Mouse (Mus musculus): Measurements from ENCODE around the gene Lingo3. TPM values are rescaled to one million over a fixed set of nuclear protein-coding genes. Genes with fewer than 3 reads are reported as not detected.
A peak's percentile ranks its signal among the peaks of the same experiment; 100 is the strongest.

The Lingo3 gene
- polyA plus RNA-seq, 1 experiment from 2014 or later, result 0.12 TPM

DNA sequence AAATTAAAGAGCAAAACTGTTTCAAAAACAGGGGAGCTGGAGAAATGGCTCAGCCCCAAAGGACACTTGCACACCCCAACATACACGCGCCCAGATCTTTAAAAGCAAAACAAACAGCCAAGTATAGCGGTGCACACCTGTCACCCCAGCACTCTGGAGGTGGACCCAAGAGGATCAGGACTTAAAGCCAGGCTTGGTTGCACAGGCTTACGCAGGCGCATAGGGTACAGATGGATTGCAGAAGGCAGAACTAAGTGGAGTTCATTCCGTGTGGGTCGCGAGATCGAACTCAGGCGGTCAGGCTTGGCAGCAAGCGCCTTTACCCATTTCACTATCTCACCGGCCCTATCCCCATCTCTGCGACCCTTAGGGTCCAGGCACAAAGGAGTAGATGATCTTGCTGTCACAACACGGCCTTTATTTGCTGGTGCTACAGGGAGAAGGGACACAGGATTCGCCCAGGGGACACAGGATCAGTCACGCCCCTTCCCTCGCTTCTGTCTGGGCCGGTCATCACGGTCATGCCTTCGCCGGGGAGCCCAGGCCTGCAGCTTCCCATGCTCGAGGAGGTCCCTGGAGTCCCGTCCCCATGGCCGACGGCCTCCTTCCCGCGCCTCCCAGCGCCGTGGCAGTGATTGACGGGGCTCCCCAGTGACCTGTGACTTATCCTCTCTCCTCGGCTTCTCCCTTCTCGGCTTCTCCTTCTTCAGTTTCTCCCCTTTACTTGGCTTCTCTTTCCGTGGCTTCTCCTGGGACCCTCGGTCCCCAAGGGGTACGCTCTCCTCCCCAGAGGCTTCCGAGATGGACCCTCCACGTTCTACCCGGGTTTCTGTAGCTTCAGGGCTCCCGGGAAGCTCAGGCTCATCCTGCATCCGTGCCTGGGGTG is 35.5 kb downstream of the Lingo3 start:
- DNase-seq (ENCODE audit: low spot score), result no peak
- ATAC-seq (ENCODE audit: low FRiP score, low TSS enrichment), result no peak
- peaks cover 10% of the 10 kb centered on the region for H3K36me3 ChIP-seq (ENCODE audit: control insufficient read depth, insufficient read depth, low read length)
- 29% methylated on average over 40 of the region's 40 CpGs for WGBS
- H3K4me1 ChIP-seq (replicated peaks; ENCODE audit: control insufficient read depth, insufficient read depth), result no peaks in the 10 kb centered on the region
- H3K27ac ChIP-seq (replicated peaks), result no peak overlapping the region
- H3K4me3 ChIP-seq (ENCODE audit: low read depth, low read length), result no peak overlapping the region
- TF ChIP-seq EP300 (optimal IDR thresholded peaks at IDR 0.05), result no peak
- TF ChIP-seq CTCF (IDR thresholded peaks at IDR 0.05; ENCODE audit: low read depth), result no peak
- no peaks in the 10 kb centered on the region for H3K27me3 ChIP-seq (ENCODE audit: control insufficient read depth, insufficient read depth, low read length)
- H3K9me3 ChIP-seq (ENCODE audit: control insufficient read depth, low read length), result no peaks in the 10 kb centered on the region
- H3K4me2 ChIP-seq (replicated peaks; ENCODE audit: low read depth), result peak overlapping the region; percentile 21; the same call in 1 of the 2 replicates
- H3K9ac ChIP-seq (ENCODE audit: low read length), result no peak overlapping the region; the same call in 1 of the 2 replicates

GRCm38 (mm10) chr10:80807057-80807627 is 36.7 kb downstream of the Lingo3 start:
- H3K4me2 ChIP-seq (replicated peaks; ENCODE audit: low read depth), result peak overlapping the region; percentile 88
- ATAC-seq (ENCODE audit: low FRiP score, low TSS enrichment), result peak; percentile 54
- TF ChIP-seq EP300 (optimal IDR thresholded peaks at IDR 0.05) (no peak), CTCF (IDR thresholded peaks at IDR 0.05; ENCODE audit: low read depth) (0 out of 2 replicates have a peak, but pooled peaks have one; percentile 10)
- no peaks in the 10 kb centered on the region for H3K4me1 ChIP-seq (replicated peaks; ENCODE audit: control insufficient read depth, insufficient read depth)
- H3K36me3 ChIP-seq (ENCODE audit: control insufficient read depth, insufficient read depth, low read length), result peaks cover 21% of the 10 kb centered on the region
- H3K9ac ChIP-seq (ENCODE audit: low read length), result peak overlapping the region; percentile 58
- peak; percentile 69 for DNase-seq (ENCODE audit: low spot score)
- H3K27me3 ChIP-seq (ENCODE audit: control insufficient read depth, insufficient read depth, low read length), result no peaks in the 10 kb centered on the region
- 1% methylated on average over 52 of the region's 58 CpGs for WGBS
- peak overlapping the region; percentile 49; the same call in 1 of the 2 replicates for H3K27ac ChIP-seq (replicated peaks)
- H3K4me3 ChIP-seq (ENCODE audit: low read depth, low read length), result peak overlapping the region; percentile 43
- no peaks in the 10 kb centered on the region for H3K9me3 ChIP-seq (ENCODE audit: control insufficient read depth, low read length)

DNA sequence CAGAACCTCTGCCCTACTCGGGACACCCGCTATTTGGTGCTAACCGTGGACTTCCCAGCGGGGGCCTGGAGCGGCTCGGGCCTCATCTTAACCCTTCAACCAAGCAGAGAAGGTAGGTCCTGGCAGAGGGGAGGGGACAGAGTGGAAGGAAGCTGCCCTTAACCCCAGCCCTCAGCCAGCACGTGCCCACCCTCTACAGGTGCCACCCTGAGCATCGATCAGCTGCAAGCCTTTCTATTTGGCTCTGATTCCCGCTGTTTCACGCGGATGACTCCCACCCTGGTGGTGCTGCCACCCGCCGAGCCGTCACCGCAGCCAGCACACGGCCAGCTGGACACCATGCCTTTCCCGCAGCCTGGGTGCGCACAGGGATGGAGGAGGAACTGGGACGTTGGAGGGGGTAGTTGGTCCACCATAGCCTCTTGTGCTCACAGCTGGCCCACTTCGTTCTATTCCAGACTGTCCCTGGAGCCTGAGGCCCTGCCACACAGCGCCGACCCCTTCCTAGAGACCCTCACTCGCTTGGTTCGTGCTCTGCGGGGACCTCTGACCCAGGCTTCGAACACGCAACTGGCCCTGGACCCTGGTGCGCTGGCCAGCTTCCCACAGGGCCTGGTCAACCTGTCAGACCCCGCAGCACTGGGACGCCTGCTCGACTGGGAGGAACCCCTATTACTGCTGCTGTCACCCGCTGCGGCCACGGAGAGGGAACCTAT is 37.3 kb downstream of the Lingo3 start:
- Histone ChIP-seq H3K27me3 (ENCODE audit: control insufficient read depth, insufficient read depth, low read length) (no peaks in the 10 kb centered on the region), H3K9me3 (ENCODE audit: control insufficient read depth, low read length) (no peaks in the 10 kb centered on the region), H3K36me3 (ENCODE audit: control insufficient read depth, insufficient read depth, low read length) (peaks cover 26% of the 10 kb centered on the region), H3K4me1 (replicated peaks; ENCODE audit: control insufficient read depth, insufficient read depth) (no peaks in the 10 kb centered on the region), H3K27ac (replicated peaks) (0 out of 2 replicates have a peak overlapping the region, but pooled peaks have one; percentile 49), H3K4me2 (replicated peaks; ENCODE audit: low read depth) (peak overlapping the region; percentile 88), H3K9ac (ENCODE audit: low read length) (peak overlapping the region; percentile 58), H3K4me3 (ENCODE audit: low read depth, low read length) (peak overlapping the region; percentile 43)
- 49% methylated on average over 31 of the region's 34 CpGs for WGBS
- TF ChIP-seq EP300 (optimal IDR thresholded peaks at IDR 0.05) (no peak), CTCF (IDR thresholded peaks at IDR 0.05; ENCODE audit: low read depth) (no peak)
- no peak for DNase-seq (ENCODE audit: low spot score)
- ATAC-seq (ENCODE audit: low FRiP score, low TSS enrichment), result no peak

GRCm38 (mm10) chr10:80805925-80806324 is 37.9 kb downstream of the Lingo3 start:
- ATAC-seq (ENCODE audit: low FRiP score, low TSS enrichment) (peak; percentile 69), DNase-seq (ENCODE audit: low spot score) (peak; percentile 91)
- no peak overlapping the region for H3K4me2 ChIP-seq (replicated peaks; ENCODE audit: low read depth)
- H3K27me3 ChIP-seq (ENCODE audit: control insufficient read depth, insufficient read depth, low read length), result no peaks in the 10 kb centered on the region
- no peak overlapping the region for H3K4me3 ChIP-seq (ENCODE audit: low read depth, low read length)
- H3K36me3 ChIP-seq (ENCODE audit: control insufficient read depth, insufficient read depth, low read length), result peaks cover 30% of the 10 kb centered on the region
- TF ChIP-seq EP300 (optimal IDR thresholded peaks at IDR 0.05) (no peak), CTCF (IDR thresholded peaks at IDR 0.05; ENCODE audit: low read depth) (peak; percentile 84)
- no peaks in the 10 kb centered on the region for H3K9me3 ChIP-seq (ENCODE audit: control insufficient read depth, low read length)
- no peaks in the 10 kb centered on the region for H3K4me1 ChIP-seq (replicated peaks; ENCODE audit: control insufficient read depth, insufficient read depth)
- H3K27ac ChIP-seq (replicated peaks), result no peak overlapping the region
- H3K9ac ChIP-seq (ENCODE audit: low read length), result no peak overlapping the region
- 13% methylated on average over 3 of the region's 3 CpGs for WGBS

- no peak overlapping the region for H3K4me3 ChIP-seq (ENCODE audit: low read depth, low read length)
- TF ChIP-seq CTCF (IDR thresholded peaks at IDR 0.05; ENCODE audit: low read depth) (no peak), EP300 (optimal IDR thresholded peaks at IDR 0.05) (no peak)
- 65% methylated on average over 3 of the region's 5 CpGs for WGBS
- H3K9ac ChIP-seq (ENCODE audit: low read length), result no peak overlapping the region
- no peak overlapping the region for H3K4me2 ChIP-seq (replicated peaks; ENCODE audit: low read depth)
- H3K36me3 ChIP-seq (ENCODE audit: control insufficient read depth, insufficient read depth, low read length), result peaks cover 30% of the 10 kb centered on the region
- no peak overlapping the region for H3K27ac ChIP-seq (replicated peaks)
- no peaks in the 10 kb centered on the region for H3K27me3 ChIP-seq (ENCODE audit: control insufficient read depth, insufficient read depth, low read length)
- no peaks in the 10 kb centered on the region for H3K4me1 ChIP-seq (replicated peaks; ENCODE audit: control insufficient read depth, insufficient read depth)
- no peaks in the 10 kb centered on the region for H3K9me3 ChIP-seq (ENCODE audit: control insufficient read depth, low read length)
- ATAC-seq (ENCODE audit: low FRiP score, low TSS enrichment) (no peak), DNase-seq (ENCODE audit: low spot score) (peak; percentile 13)
Measured at GRCm38 (mm10) chr10:80805322-80805721, 38.5 kb downstream of the Lingo3 start.

Data from stomach, postnatal 0 days (tissue).